Mouse (Mus musculus) left cerebral cortex, adult 18-20 months (tissue): ENCODE data around the gene Zfp1. TPM values are rescaled to one million over a fixed set of nuclear protein-coding genes. Genes with fewer than 3 reads are reported as not detected.

ENCODE experiments used
- DNase-seq, 2 experiments: peaks; one replicate each; pipeline ENCODE4 v3.0.0; 2021 to 2022; ENCODE audit warnings: low spot score in 2 of 2, mixed read lengths in 1 of 2
- long read RNA-seq, 2 experiments: library from polyadenylated mRNA; stranded (forward); transcript quantifications; one replicate each; pipeline ENCODE4 v2.0.0; 2021
- total RNA-seq, 2 experiments: library from RNA; stranded (reverse); gene quantifications; 2 replicates each; pipeline ENCODE4 v1.2.3; 2021

The Zfp1 gene
- total RNA-seq, result 10 to 100 TPM; 21.0 to 23.3 TPM
- long read RNA-seq, experiment 1, transcript Zfp1-201 (4 exons, 1,811 nt), result major isoform, 13 of 24 reads
- long read RNA-seq, experiment 1, partial matches to known transcripts, result 2 of 24 reads
- long read RNA-seq, experiment 1, other reads (novel, unspliced or antisense), result 5 of 24 reads
- long read RNA-seq, experiment 2, transcript Zfp1-201 (4 exons, 1,811 nt), result major isoform, 12 of 22 reads
- long read RNA-seq, experiment 2, partial matches to known transcripts, result 1 of 22 reads
- long read RNA-seq, experiment 2, other reads (novel, unspliced or antisense), result 6 of 22 reads

- peak; percentile 92 for DNase-seq
These were observed at the start of gene Zfp1 for GRCm38 (mm10) chr8:111643264-111644141. Gene Zfp1 (plus strand): TSS chr8:111643401.

GRCm38 (mm10) chr8:111594044-111594840 is 49.0 kb upstream of the Zfp1 start:
- DNase-seq, result no peak

GRCm38 (mm10) chr8:111594951-111595350 is 48.2 kb upstream of the Zfp1 start:
- no peak for DNase-seq

GRCm38 (mm10) chr8:111595712-111596484 is 47.3 kb upstream of the Zfp1 start:
- DNase-seq, result no peak

- no peak for DNase-seq
These were observed 46.7 kb upstream of the Zfp1 start for GRCm38 (mm10) chr8:111596485-111596821.

- no peak for DNase-seq
These were observed 45.9 kb upstream of the Zfp1 start for GRCm38 (mm10) chr8:111597310-111597709.

GRCm38 (mm10) chr8:111599707-111600444 is 43.3 kb upstream of the Zfp1 start:
- no peak for DNase-seq

GRCm38 (mm10) chr8:111602050-111602449 is 41.2 kb upstream of the Zfp1 start:
- DNase-seq, result peak; percentile 21 to 31

GRCm38 (mm10) chr8:111604986-111605385 is 38.2 kb upstream of the Zfp1 start:
- no peak for DNase-seq

- DNase-seq, result no peak
These were observed 36.2 kb upstream of the Zfp1 start for GRCm38 (mm10) chr8:111606961-111607360.

GRCm38 (mm10) chr8:111607414-111607813 is 35.8 kb upstream of the Zfp1 start:
- no peak for DNase-seq

- DNase-seq, result no peak
These were observed 30.0 kb upstream of the Zfp1 start for GRCm38 (mm10) chr8:111613181-111613580.

GRCm38 (mm10) chr8:111614786-111615701 is 28.2 kb upstream of the Zfp1 start:
- DNase-seq, result no peak

- no peak for DNase-seq
These were observed 25.4 kb upstream of the Zfp1 start for GRCm38 (mm10) chr8:111617812-111618211.

GRCm38 (mm10) chr8:111618273-111618672 is 24.9 kb upstream of the Zfp1 start:
- DNase-seq, result no peak

- no peak for DNase-seq
These were observed 23.3 kb upstream of the Zfp1 start for GRCm38 (mm10) chr8:111619936-111620335.

- no peak for DNase-seq
These were observed 21.1 kb upstream of the Zfp1 start for GRCm38 (mm10) chr8:111622104-111622503.

- no peak for DNase-seq
These were observed 20.6 kb upstream of the Zfp1 start for GRCm38 (mm10) chr8:111622553-111622952.
